15 mouse cellular contexts compared by ENCODE assay signal in genomic region chr9:45121001-45121400, GRCm38 (mm10). TPM values are rescaled to one million over a fixed set of nuclear protein-coding genes. Genes with fewer than 3 reads are reported as not detected.
DNase-seq lines count a peak whose midpoint lies in the region; ATAC-seq and TF ChIP-seq lines count a peak whose summit lies in the region.
"Had no signal": no experiment of that assay in that cellular context is flagged by ENCODE, and none has a peak within 500 bp of the region (broad histone marks: within the 10 kb centered on the region; RNA-seq: fewer than 3 reads in every experiment).

No protein-coding gene starts in this region.

- H3K36me3 ChIP-seq in forebrain, embryonic 13.5 days (ENCODE audit: poor library complexity, severe bottlenecking): peaks cover 7% of the 10 kb centered on the region; the same call in 1 of the 2 replicates
- no peaks in the 10 kb centered on the region for H3K36me3 ChIP-seq in forebrain, embryonic 11.5 days (ENCODE audit: control insufficient read depth, insufficient read depth, low read length)

- intact Hi-C loops in left cerebral cortex, adult 2 months (cut with DNase I): loop anchor here (5.0 kb wide), 1 partner anchor 239 kb away; the partner anchor contains the start of gene Kmt2a

- H3K9ac ChIP-seq in forebrain, embryonic 13.5 days: peak overlapping the region; percentile 8; the same call in 1 of the 2 replicates
- H3K9ac ChIP-seq in forebrain, embryonic 11.5 days (ENCODE audit: low read length): no peak overlapping the region
- H3K9ac ChIP-seq: embryonic facial prominence, embryonic 13.5 days; midbrain, embryonic 15.5 days had no signal

- peaks cover 20% of the 10 kb centered on the region for H3K4me1 ChIP-seq in forebrain, embryonic 13.5 days
- H3K4me1 ChIP-seq in forebrain, embryonic 11.5 days (replicated peaks; ENCODE audit: control insufficient read depth, insufficient read depth, low read length): peaks cover 5% of the 10 kb centered on the region

- no peak overlapping the region for H3K4me3 ChIP-seq in forebrain, embryonic 13.5 days
- no peak overlapping the region for H3K4me3 ChIP-seq in forebrain, embryonic 11.5 days (ENCODE audit: low read depth, low read length)
- peak overlapping the region; percentile 14 for H3K4me3 ChIP-seq in left cerebral cortex, adult 2 months
- H3K4me3 ChIP-seq: embryonic facial prominence, embryonic 13.5 days; heart, embryonic 10.5 days; midbrain, embryonic 15.5 days had no signal

- H3K9me3 ChIP-seq in forebrain, embryonic 13.5 days (replicated peaks): no peaks in the 10 kb centered on the region
- no peaks in the 10 kb centered on the region for H3K9me3 ChIP-seq in forebrain, embryonic 11.5 days (ENCODE audit: control insufficient read depth, low read length)
- H3K9me3 ChIP-seq: embryonic facial prominence, embryonic 13.5 days; heart, embryonic 10.5 days; midbrain, embryonic 15.5 days had no signal

- DNase-seq in forebrain, embryonic 11.5 days (ENCODE audit: low spot score): no peak
- no peak for DNase-seq in left cerebral cortex, adult 2 months (ENCODE audit: extremely low spot score in 1 of 2, low spot score in 2 of 2)
- no peak for DNase-seq in left cerebral cortex, adult 11 months (ENCODE audit: low spot score)
- DNase-seq in cerebellum, adult 9-11 months: peak; percentile 81
- peak; percentile 84 for DNase-seq in thymus, postnatal 0 days (ENCODE audit: low spot score)
- no peak for DNase-seq in MN1 (ENCODE audit: low spot score)

- ATAC-seq in forebrain, embryonic 13.5 days: no peak
- no peak for ATAC-seq in forebrain, embryonic 11.5 days (replicated peaks; ENCODE audit: low FRiP score)
- ATAC-seq in inflammation-experienced regulatory T-cells, adult 6 months: no peak

- H3K27me3 ChIP-seq in forebrain, embryonic 13.5 days: peaks cover 19% of the 10 kb centered on the region; the same call in 1 of the 2 replicates
- H3K27me3 ChIP-seq in forebrain, embryonic 11.5 days (ENCODE audit: control insufficient read depth, insufficient read depth, low read length): peaks cover 3% of the 10 kb centered on the region; the same call in 1 of the 2 replicates
- H3K27me3 ChIP-seq: embryonic facial prominence, embryonic 13.5 days; midbrain, embryonic 15.5 days had no signal

- WGBS in forebrain, embryonic 13.5 days: 61% methylated on average over 6 of the region's 6 CpGs
- WGBS in forebrain, embryonic 11.5 days: 58% methylated on average over 6 of the region's 6 CpGs

- no peak for TF ChIP-seq CTCF in left cerebral cortex, adult 2 months (IDR thresholded peaks at IDR 0.05)

- no peak overlapping the region for H3K27ac ChIP-seq in forebrain, embryonic 13.5 days
- H3K27ac ChIP-seq in forebrain, embryonic 11.5 days (ENCODE audit: low read depth, low read length): no peak overlapping the region
- peak overlapping the region; percentile 68 for H3K27ac ChIP-seq in left cerebral cortex, adult 2 months
- H3K27ac ChIP-seq: embryonic facial prominence, embryonic 13.5 days; heart, embryonic 10.5 days; macrophage; midbrain, embryonic 15.5 days had no signal

- H3K4me2 ChIP-seq in forebrain, embryonic 13.5 days: no peak overlapping the region
- no peak overlapping the region for H3K4me2 ChIP-seq in forebrain, embryonic 11.5 days (ENCODE audit: low read depth, low read length, severe bottlenecking)

RNA-seq across cellular contexts. Expression of gene Scn2b, which starts 3.4 kb away (rescaled TPM):
- 3.4 and 3.8 TPM in 2 replicates for polyA plus RNA-seq in forebrain, embryonic 13.5 days (2015; fragmentation: Nextera tagmentation; extraction: Ambion mirVana)
- 2.9 and 3.2 TPM in 2 replicates for polyA plus RNA-seq in forebrain, embryonic 11.5 days (2014; fragmentation: Nextera tagmentation; extraction: Ambion mirVana)
- total RNA-seq in left cerebral cortex, adult 2 months (2021): 100 to 1,000 TPM; 238 to 254 TPM
- 5.4 and 6.6 TPM in 2 replicates for polyA plus RNA-seq in thymus, postnatal 0 days (2015; fragmentation: Nextera tagmentation; extraction: Ambion mirVana)
- polyA plus RNA-seq in inflammation-experienced regulatory T-cells, adult 6 months (2017; shearing (Covaris generic)): under 1 TPM in 2 of 3 experiments, not detected in 1; 0.09 to 0.60 TPM
- total RNA-seq: common myeloid progenitor, adult 5-6 weeks had no signal
- polyA plus RNA-seq: Patski had no signal

RNA-seq across cellular contexts. Expression of gene Scn4b, which starts 17.2 kb away (rescaled TPM):
- polyA plus RNA-seq in forebrain, embryonic 13.5 days (2015; fragmentation: Nextera tagmentation; extraction: Ambion mirVana): 0.18 and 0.21 TPM in 2 replicates
- polyA plus RNA-seq in forebrain, embryonic 11.5 days (2014; fragmentation: Nextera tagmentation; extraction: Ambion mirVana): 0.19 and 0.21 TPM in 2 replicates
- total RNA-seq in left cerebral cortex, adult 2 months (2021): 10 to 100 TPM; 52.1 to 74.9 TPM
- 8.0 and 9.1 TPM in 2 replicates for polyA plus RNA-seq in thymus, postnatal 0 days (2015; fragmentation: Nextera tagmentation; extraction: Ambion mirVana)
- not detected for polyA plus RNA-seq in inflammation-experienced regulatory T-cells, adult 6 months (2017; shearing (Covaris generic))
- total RNA-seq: common myeloid progenitor, adult 5-6 weeks had no signal
- polyA plus RNA-seq: macrophage, Patski had no signal

RNA-seq across cellular contexts. Expression of gene Jaml, which starts 42.0 kb away (rescaled TPM):
- polyA plus RNA-seq in forebrain, embryonic 13.5 days (2015; fragmentation: Nextera tagmentation; extraction: Ambion mirVana): not detected in 2 replicates
- polyA plus RNA-seq in forebrain, embryonic 11.5 days (2014; fragmentation: Nextera tagmentation; extraction: Ambion mirVana): not detected in 2 replicates
- total RNA-seq in left cerebral cortex, adult 2 months (2021): under 1 TPM; 0.41 to 0.98 TPM
- 7.2 and 8.1 TPM in 2 replicates for polyA plus RNA-seq in thymus, postnatal 0 days (2015; fragmentation: Nextera tagmentation; extraction: Ambion mirVana)
- polyA plus RNA-seq in inflammation-experienced regulatory T-cells, adult 6 months (2017; shearing (Covaris generic)): 10 to 100 TPM in 1 of 3 experiments, 1 to 10 TPM in 2; 2.6 to 11.2 (median 6.3) TPM
- polyA plus RNA-seq: embryonic facial prominence, embryonic 13.5 days; kidney, embryonic 14.5 days; Patski had no signal

Comparison
In these comparisons a context has a peak if more than half of its experiments do, and no peak if none do; other contexts are left out.
1. DNase-seq: peak in cerebellum, adult 9-11 months (single experiment) and thymus, postnatal 0 days (single experiment); none in forebrain, embryonic 11.5 days (single experiment), left cerebral cortex, adult 2 months (0 of 2), left cerebral cortex, adult 11 months (single experiment) and MN1 (single experiment).